Mouse (Mus musculus) kidney, embryonic 14.5 days (tissue): ENCODE results near the gene Atp1b4. TPM values are rescaled to one million over a fixed set of nuclear protein-coding genes. Genes with fewer than 3 reads are reported as not detected.

Experiments used
- ATAC-seq: fragments of 200-750 bp; cut with Nextera tagmentation; 2 replicates; pipeline ENCODE4 v1.8.0; 2017; ENCODE audit warnings: moderate number of reproducible peaks, mild to moderate bottlenecking, moderate TSS enrichment, moderate library complexity; ENCODE audit not compliant: low FRiP score, low TSS enrichment
- H3K27ac ChIP-seq: fragments of 300-500 bp; sonication (generic); 2 replicates; pipeline ENCODE4 v1.5.1; 2014; ENCODE audit warnings: low read depth, mild to moderate bottlenecking, low read length, moderate library complexity, mixed read lengths
- H3K27me3 ChIP-seq: fragments of 300-500 bp; sonication (generic); 2 replicates; pipeline ENCODE4 v1.6.1; 2014; ENCODE audit warnings: mild to moderate bottlenecking, low read length; ENCODE audit not compliant: control insufficient read depth, insufficient read depth
- H3K36me3 ChIP-seq: fragments of 300-500 bp; sonication (generic); 2 replicates; pipeline ENCODE4 v1.6.1; 2014; ENCODE audit warnings: low read length, mixed read lengths; ENCODE audit not compliant: control insufficient read depth, insufficient read depth
- H3K4me1 ChIP-seq: fragments of 300-500 bp; sonication (generic); 2 replicates; pipeline ENCODE4 v1.6.1; 2014; ENCODE audit warnings: low read length, mixed read lengths; ENCODE audit not compliant: control insufficient read depth, insufficient read depth
- H3K4me2 ChIP-seq: fragments of 300-500 bp; sonication (generic); replicated peaks from 2 replicates; pipeline ENCODE4 v1.6.1; 2014; ENCODE audit warnings: low read depth, mild to moderate bottlenecking, low read length
- H3K4me3 ChIP-seq: fragments of 300-500 bp; sonication (generic); 2 replicates; pipeline ENCODE4 v1.5.1; 2014; ENCODE audit warnings: mild to moderate bottlenecking, low read length
- H3K9ac ChIP-seq: fragments of 300-500 bp; sonication (generic); 2 replicates; pipeline ENCODE4 v1.6.1; 2014; ENCODE audit warnings: low read depth, mild to moderate bottlenecking, low read length, moderate library complexity
- H3K9me3 ChIP-seq: fragments of 300-500 bp; sonication (generic); 2 replicates; pipeline ENCODE4 v1.6.1; 2016; ENCODE audit warnings: low read length; ENCODE audit not compliant: control insufficient read depth
- WGBS: fragments of 180-500 bp; shearing (Covaris S2); extraction: QIAGEN DNeasy Blood & Tissue Kit; methylation state at CpG from one replicate; pipeline ENCODE4 v1.1.7; 2014; 5-methylcytosine and 5-hydroxymethylcytosine counted together
- polyA plus RNA-seq: library from polyadenylated mRNA; unstranded; fragments of >200 nt; fragmentation: Nextera tagmentation; extraction: Ambion mirVana; gene quantifications from 2 replicates; pipeline ENCODE4 v1.2.1, GENCODE M21; 2014

Gene Atp1b4
- polyA plus RNA-seq, result not detected in 2 replicates

- no peaks in the 10 kb centered on the region for H3K4me1 ChIP-seq
- ATAC-seq, result no peak
- no peak within 1 kb of the TSS for H3K4me3 ChIP-seq
- H3K4me2 ChIP-seq, result no peak within 1 kb of the TSS
- no peaks in the 10 kb centered on the region for H3K27me3 ChIP-seq
- H3K9ac ChIP-seq, result no peak within 1 kb of the TSS
- no peaks in the 10 kb centered on the region for H3K9me3 ChIP-seq
- H3K27ac ChIP-seq, result no peak within 1 kb of the TSS
- no peaks in the 10 kb centered on the region for H3K36me3 ChIP-seq
- WGBS, result 90% methylated on average over 8 of the region's 8 CpGs
Measured at GRCm38 (mm10) chrX:38315884-38316283, at the start of gene Atp1b4. Gene Atp1b4 (plus strand): TSS chrX:38316184.

- H3K9ac ChIP-seq, result no peak overlapping the region
- H3K27me3 ChIP-seq, result no peaks in the 10 kb centered on the region
- no peaks in the 10 kb centered on the region for H3K9me3 ChIP-seq
- ATAC-seq, result no peak
- H3K4me3 ChIP-seq, result no peak overlapping the region
- H3K4me2 ChIP-seq, result no peak overlapping the region
- WGBS, result 67% methylated on average over 4 of the region's 4 CpGs
- no peaks in the 10 kb centered on the region for H3K4me1 ChIP-seq
- no peaks in the 10 kb centered on the region for H3K36me3 ChIP-seq
- H3K27ac ChIP-seq, result no peak overlapping the region
Measured at GRCm38 (mm10) chrX:38308597-38308996, 7.4 kb upstream of the Atp1b4 start.

GRCm38 (mm10) chrX:38311054-38311453 lies 4.9 kb upstream of the Atp1b4 start:
- H3K4me2 ChIP-seq, result no peak overlapping the region
- H3K9me3 ChIP-seq, result no peaks in the 10 kb centered on the region
- H3K4me1 ChIP-seq, result no peaks in the 10 kb centered on the region
- 48% methylated on average over 2 of the region's 2 CpGs for WGBS
- H3K36me3 ChIP-seq, result no peaks in the 10 kb centered on the region
- no peak overlapping the region for H3K4me3 ChIP-seq
- no peaks in the 10 kb centered on the region for H3K27me3 ChIP-seq
- no peak overlapping the region for H3K27ac ChIP-seq
- ATAC-seq, result no peak
- no peak overlapping the region for H3K9ac ChIP-seq

GRCm38 (mm10) chrX:38312910-38313625 lies 2.9 kb upstream of the Atp1b4 start:
- WGBS, result 53% methylated on average over 9 of the region's 9 CpGs
- H3K9ac ChIP-seq, result no peak overlapping the region
- no peaks in the 10 kb centered on the region for H3K27me3 ChIP-seq
- H3K4me2 ChIP-seq, result no peak overlapping the region
- no peaks in the 10 kb centered on the region for H3K36me3 ChIP-seq
- H3K27ac ChIP-seq, result no peak overlapping the region
- no peaks in the 10 kb centered on the region for H3K4me1 ChIP-seq
- peak; percentile 69; the same call in 1 of the 2 replicates for ATAC-seq
- no peak overlapping the region for H3K4me3 ChIP-seq
- no peaks in the 10 kb centered on the region for H3K9me3 ChIP-seq

GRCm38 (mm10) chrX:38313626-38314210 lies 2.3 kb upstream of the Atp1b4 start:
- ATAC-seq, result no peak
- no peak overlapping the region for H3K4me2 ChIP-seq
- no peaks in the 10 kb centered on the region for H3K4me1 ChIP-seq
- H3K9ac ChIP-seq, result no peak overlapping the region
- 62% methylated on average over 6 of the region's 6 CpGs for WGBS
- no peak overlapping the region for H3K27ac ChIP-seq
- H3K4me3 ChIP-seq, result no peak overlapping the region
- no peaks in the 10 kb centered on the region for H3K36me3 ChIP-seq
- no peaks in the 10 kb centered on the region for H3K27me3 ChIP-seq
- no peaks in the 10 kb centered on the region for H3K9me3 ChIP-seq

GRCm38 (mm10) chrX:38330695-38331406 lies 14.9 kb downstream of the Atp1b4 start:
- Histone ChIP-seq H3K27me3 (no peaks in the 10 kb centered on the region), H3K9me3 (no peaks in the 10 kb centered on the region), H3K4me3 (no peak overlapping the region), H3K4me1 (no peaks in the 10 kb centered on the region), H3K9ac (no peak overlapping the region), H3K27ac (no peak overlapping the region), H3K36me3 (no peaks in the 10 kb centered on the region), H3K4me2 (no peak overlapping the region)
- ATAC-seq, result no peak
- WGBS, result 56% methylated on average over 4 of the region's 4 CpGs

GRCm38 (mm10) chrX:38334329-38335279 lies 18.6 kb downstream of the Atp1b4 start:
- H3K9ac ChIP-seq, result no peak overlapping the region
- 67% methylated on average over 8 of the region's 8 CpGs for WGBS
- ATAC-seq, result no peak

GRCm38 (mm10) chrX:38362016-38362415 lies 46.0 kb downstream of the Atp1b4 start:
- WGBS, result 70% methylated on average over 8 of the region's 8 CpGs
- no peak for ATAC-seq
- Histone ChIP-seq H3K9ac (no peak overlapping the region), H3K9me3 (no peaks in the 10 kb centered on the region), H3K27me3 (no peaks in the 10 kb centered on the region), H3K4me2 (no peak overlapping the region), H3K4me3 (no peak overlapping the region), H3K36me3 (no peaks in the 10 kb centered on the region), H3K27ac (no peak overlapping the region), H3K4me1 (no peaks in the 10 kb centered on the region)

More at GRCm38 (mm10) chrX:38334329-38335279, 18.6 kb downstream of the Atp1b4 start:
- Histone ChIP-seq H3K4me3 (no peak overlapping the region), H3K4me2 (no peak overlapping the region), H3K27me3 (no peaks in the 10 kb centered on the region), H3K36me3 (no peaks in the 10 kb centered on the region), H3K4me1 (no peaks in the 10 kb centered on the region), H3K9me3 (no peaks in the 10 kb centered on the region), H3K27ac (no peak overlapping the region)
